In the genomic region with DNA sequence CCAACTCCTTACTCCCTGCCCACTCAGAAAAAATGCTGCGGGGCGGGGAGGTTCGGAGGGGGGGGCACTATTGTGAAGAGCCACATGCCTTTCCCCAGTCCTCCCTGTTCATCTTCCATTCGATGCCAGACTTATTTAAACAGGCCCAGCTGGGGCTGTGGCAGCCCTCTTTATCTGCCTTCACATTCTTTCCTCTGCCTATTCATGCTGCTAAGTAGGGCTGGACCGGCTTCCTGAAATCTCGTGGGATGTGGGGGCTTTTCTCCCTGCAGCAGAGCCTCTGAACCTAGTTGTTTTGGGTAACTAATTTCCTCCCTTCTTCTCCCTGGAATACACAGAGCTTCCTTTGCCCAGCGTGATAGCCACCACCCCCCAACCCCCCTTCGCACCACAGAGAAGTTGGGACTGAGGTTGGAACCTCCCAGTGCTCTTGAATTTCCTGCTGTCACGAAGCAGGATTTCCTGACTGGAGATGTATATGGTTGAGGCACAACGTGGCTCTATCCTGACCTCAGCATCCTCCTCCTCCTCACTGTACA, we compare ENCODE assay signal across 8 mouse cellular contexts.
A peak's percentile ranks its signal among the peaks of the same experiment; 100 is the strongest.
DNase-seq lines count a peak whose midpoint lies in the region; ATAC-seq lines count a peak whose summit lies in the region.

No protein-coding gene starts in this region.

- 0 out of 2 replicates have a peak overlapping the region, but pooled peaks have one; percentile 13 for H3K4me2 ChIP-seq in forebrain, embryonic 12.5 days
- no peak overlapping the region for H3K4me2 ChIP-seq in hindbrain, embryonic 15.5 days
- no peak overlapping the region for H3K4me2 ChIP-seq in liver, embryonic 15.5 days
- peak overlapping the region; percentile 5; the same call in 1 of the 2 replicates for H3K4me2 ChIP-seq in stomach, embryonic 15.5 days

- ATAC-seq in forebrain, embryonic 12.5 days (ENCODE audit: low FRiP score) = no peak
- peak; percentile 61 for ATAC-seq in hindbrain, embryonic 15.5 days (ENCODE audit: low FRiP score, low read depth)
- peak; percentile 42 for ATAC-seq in liver, embryonic 15.5 days (ENCODE audit: insufficient read depth)
- peak; percentile 50; the same call in 1 of the 2 replicates for ATAC-seq in stomach, embryonic 15.5 days (ENCODE audit: insufficient read depth, low FRiP score, low read depth)

- H3K4me3 ChIP-seq in forebrain, embryonic 12.5 days (replicated peaks) = no peak overlapping the region
- no peak overlapping the region for H3K4me3 ChIP-seq in hindbrain, embryonic 15.5 days
- H3K4me3 ChIP-seq in liver, embryonic 15.5 days (replicated peaks) = no peak overlapping the region
- no peak overlapping the region for H3K4me3 ChIP-seq in stomach, embryonic 15.5 days (replicated peaks)

- no peaks in the 10 kb centered on the region for H3K36me3 ChIP-seq in forebrain, embryonic 12.5 days (replicated peaks)
- H3K36me3 ChIP-seq in hindbrain, embryonic 15.5 days = no peaks in the 10 kb centered on the region
- H3K36me3 ChIP-seq in liver, embryonic 15.5 days (replicated peaks) = no peaks in the 10 kb centered on the region
- H3K36me3 ChIP-seq in stomach, embryonic 15.5 days = no peaks in the 10 kb centered on the region

- peak; percentile 24 for DNase-seq in adrenal gland, adult 8-10 months
- no peak for DNase-seq in spleen, adult 18-20 months
- DNase-seq in thymus, postnatal 4 days = no peak
- no peak for DNase-seq in spleen, postnatal 4 days (ENCODE audit: low spot score in 2 of 2)

- H3K9me3 ChIP-seq in forebrain, embryonic 12.5 days = no peaks in the 10 kb centered on the region
- no peaks in the 10 kb centered on the region for H3K9me3 ChIP-seq in hindbrain, embryonic 15.5 days
- no peaks in the 10 kb centered on the region for H3K9me3 ChIP-seq in liver, embryonic 15.5 days (replicated peaks)
- no peaks in the 10 kb centered on the region for H3K9me3 ChIP-seq in stomach, embryonic 15.5 days

- WGBS in forebrain, embryonic 12.5 days = 11% methylated on average over 10 of the region's 10 CpGs
- 12% methylated on average over 10 of the region's 10 CpGs for WGBS in hindbrain, embryonic 15.5 days
- 2% methylated on average over 10 of the region's 10 CpGs for WGBS in liver, embryonic 15.5 days (ENCODE audit: insufficient replicate concordance)
- 17% methylated on average over 10 of the region's 10 CpGs for WGBS in stomach, embryonic 15.5 days

- no peak overlapping the region for H3K9ac ChIP-seq in forebrain, embryonic 12.5 days
- no peak overlapping the region for H3K9ac ChIP-seq in hindbrain, embryonic 15.5 days
- H3K9ac ChIP-seq in liver, embryonic 15.5 days = no peak overlapping the region
- no peak overlapping the region for H3K9ac ChIP-seq in stomach, embryonic 15.5 days

- H3K27ac ChIP-seq in forebrain, embryonic 12.5 days = no peak overlapping the region
- no peak overlapping the region for H3K27ac ChIP-seq in hindbrain, embryonic 15.5 days (replicated peaks)
- 0 out of 2 replicates have a peak overlapping the region, but pooled peaks have one; percentile 24 for H3K27ac ChIP-seq in liver, embryonic 15.5 days (replicated peaks)
- H3K27ac ChIP-seq in stomach, embryonic 15.5 days = no peak overlapping the region; the same call in 1 of the 2 replicates

- peaks cover 6% of the 10 kb centered on the region for H3K27me3 ChIP-seq in forebrain, embryonic 12.5 days
- H3K27me3 ChIP-seq in hindbrain, embryonic 15.5 days = no peaks in the 10 kb centered on the region
- no peaks in the 10 kb centered on the region for H3K27me3 ChIP-seq in liver, embryonic 15.5 days
- no peaks in the 10 kb centered on the region for H3K27me3 ChIP-seq in stomach, embryonic 15.5 days (replicated peaks)

- H3K4me1 ChIP-seq in forebrain, embryonic 12.5 days = peaks cover 14% of the 10 kb centered on the region
- H3K4me1 ChIP-seq in hindbrain, embryonic 15.5 days (replicated peaks) = peaks cover 11% of the 10 kb centered on the region
- no peaks in the 10 kb centered on the region for H3K4me1 ChIP-seq in liver, embryonic 15.5 days (replicated peaks)
- H3K4me1 ChIP-seq in stomach, embryonic 15.5 days = peaks cover 6% of the 10 kb centered on the region

Comparison
In these comparisons a context has a peak if more than half of its experiments do, and no peak if none do; other contexts are left out.
1. H3K4me2 ChIP-seq: peak in forebrain, embryonic 12.5 days (single experiment) and stomach, embryonic 15.5 days (single experiment); none in hindbrain, embryonic 15.5 days (single experiment) and liver, embryonic 15.5 days (single experiment).